Mouse (Mus musculus): ENCODE data around the gene Eri2. TPM values are rescaled to one million over a fixed set of nuclear protein-coding genes. Genes with fewer than 3 reads are reported as not detected.
"Not testable (repeated sequence)": the region's sequence is repeated elsewhere in the genome, so short reads cannot be mapped to it uniquely, and the experiment has no call there.

Eri2 gene
- polyA plus RNA-seq, 1 experiment, result 0.10 TPM

DNA sequence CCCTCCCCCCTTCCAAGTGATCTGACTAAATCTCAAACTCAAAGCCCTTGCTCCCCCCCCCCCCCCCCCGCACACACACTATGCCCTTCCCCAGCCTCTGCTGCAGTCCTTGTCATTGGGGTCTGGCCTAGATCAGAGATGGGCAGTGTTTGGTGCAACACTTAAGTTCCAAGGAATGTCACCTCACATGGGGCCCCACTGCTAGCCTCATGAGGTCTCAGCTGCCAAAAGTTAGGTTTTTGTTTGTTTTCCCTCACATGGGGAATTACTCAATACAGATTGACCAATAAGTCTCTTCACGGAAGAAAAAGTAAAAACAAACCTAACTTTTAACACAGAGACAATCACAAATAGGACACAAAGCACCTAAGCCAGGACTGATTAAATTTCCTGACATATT lies 45.1 kb downstream of the Eri2 start:
- Histone ChIP-seq H3K4me1 (peaks cover 6% of the 10 kb centered on the region), H3K4me3 (replicated peaks) (no peak overlapping the region), H3K27me3 (replicated peaks) (peaks cover 5% of the 10 kb centered on the region), H3K9me3 (peaks cover 9% of the 10 kb centered on the region), H3K36me3 (replicated peaks; ENCODE audit: low read length) (no peaks in the 10 kb centered on the region)
- no peak for TF ChIP-seq GATA1 (IDR thresholded peaks at IDR 0.05; ENCODE audit: borderline replicate concordance, low read length)
- no peak for TF ChIP-seq FLI1 (IDR thresholded peaks at IDR 0.05; ENCODE audit: low read length)

DNA sequence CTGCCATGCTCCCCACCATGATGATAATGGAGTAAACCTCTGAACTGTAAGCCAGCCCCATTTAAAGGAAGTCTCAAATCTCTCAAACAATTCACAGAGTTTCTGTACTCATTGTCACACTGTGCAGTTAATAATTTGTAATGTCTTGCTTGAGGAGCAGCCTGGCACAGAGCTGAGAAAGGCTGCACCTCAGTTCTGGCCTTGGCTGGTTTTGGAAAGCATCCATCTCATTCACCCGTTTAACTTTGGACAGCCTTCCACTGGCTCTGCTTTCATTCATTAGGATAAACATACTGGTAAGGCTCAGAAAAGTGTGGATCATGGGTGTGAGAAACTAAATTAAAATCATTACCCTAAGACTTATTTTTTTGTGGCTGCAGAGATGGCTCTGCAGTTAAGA lies 48.0 kb downstream of the Eri2 start:
- peaks cover 11% of the 10 kb centered on the region for H3K27me3 ChIP-seq (replicated peaks)
- peaks cover 9% of the 10 kb centered on the region for H3K9me3 ChIP-seq
- peaks cover 6% of the 10 kb centered on the region for H3K4me1 ChIP-seq
- no peak overlapping the region for H3K4me3 ChIP-seq (replicated peaks)
- TF ChIP-seq GATA1 (IDR thresholded peaks at IDR 0.05; ENCODE audit: borderline replicate concordance, low read length) (no peak), FLI1 (IDR thresholded peaks at IDR 0.05; ENCODE audit: low read length) (no peak)
- no peaks in the 10 kb centered on the region for H3K36me3 ChIP-seq (replicated peaks; ENCODE audit: low read length)

DNA sequence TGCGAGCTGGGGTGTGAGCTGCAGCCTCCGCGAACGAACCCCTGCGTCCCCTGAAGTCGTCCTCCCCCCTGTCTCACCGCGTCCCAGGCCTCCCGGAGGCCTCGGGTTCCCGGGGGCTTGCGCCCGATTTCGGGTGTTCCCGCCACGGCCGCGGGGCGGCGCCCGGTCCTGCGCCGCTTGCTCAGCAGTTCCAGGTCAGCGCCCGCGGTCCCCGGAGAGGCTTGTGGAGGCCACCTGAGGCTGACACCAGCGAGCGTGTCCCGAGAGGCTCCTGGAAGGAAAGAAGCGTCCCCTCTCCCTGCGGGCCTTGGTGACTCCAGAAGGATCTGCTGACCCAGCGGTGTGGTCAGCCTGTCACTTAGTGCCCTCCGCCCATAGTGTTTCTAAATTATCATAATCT lies 49.5 kb downstream of the Eri2 start:
- Histone ChIP-seq H3K4me3 (replicated peaks) (peak overlapping the region; percentile 62), H3K36me3 (replicated peaks; ENCODE audit: low read length) (no peaks in the 10 kb centered on the region), H3K9me3 (peaks cover 9% of the 10 kb centered on the region), H3K27me3 (replicated peaks) (peaks cover 11% of the 10 kb centered on the region), H3K4me1 (peaks cover 6% of the 10 kb centered on the region)
- no peak for TF ChIP-seq GATA1 (IDR thresholded peaks at IDR 0.05; ENCODE audit: borderline replicate concordance, low read length)
- no peak for TF ChIP-seq FLI1 (IDR thresholded peaks at IDR 0.05; ENCODE audit: low read length)

DNA sequence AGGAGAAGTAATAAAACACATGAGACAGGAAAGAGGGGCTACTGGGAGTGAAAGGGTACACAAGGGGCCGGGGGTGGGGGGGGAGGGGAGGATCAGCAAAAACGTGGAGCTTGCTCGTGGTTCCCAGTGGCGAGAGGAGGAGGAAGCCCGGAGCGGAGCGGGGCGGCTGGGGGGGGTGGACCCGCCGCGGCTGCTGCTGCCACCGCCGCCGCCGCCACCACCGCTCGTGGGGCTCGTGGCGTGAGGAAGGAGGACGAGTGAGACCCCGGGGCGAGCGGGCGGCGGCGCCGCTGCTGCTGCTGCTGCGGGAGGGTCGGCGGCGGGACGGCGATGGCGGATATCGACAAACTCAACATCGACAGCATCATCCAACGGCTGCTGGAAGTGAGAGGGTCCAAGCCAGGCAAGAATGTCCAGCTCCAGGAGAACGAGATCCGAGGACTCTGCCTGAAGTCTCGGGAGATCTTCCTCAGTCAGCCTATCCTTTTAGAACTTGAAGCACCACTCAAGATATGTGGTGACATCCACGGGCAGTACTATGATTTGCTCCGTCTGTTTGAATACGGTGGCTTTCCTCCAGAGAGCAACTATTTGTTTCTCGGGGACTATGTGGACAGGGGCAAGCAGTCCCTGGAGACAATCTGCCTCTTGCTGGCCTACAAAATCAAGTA lies 53.9 kb downstream of the Eri2 start:
- H3K4me3 ChIP-seq (replicated peaks); H3K4me1 ChIP-seq; H3K36me3 ChIP-seq (replicated peaks; ENCODE audit: low read length): not testable (repeated sequence)
- peaks cover 19% of the 10 kb centered on the region for H3K27me3 ChIP-seq (replicated peaks)
- peaks cover 24% of the 10 kb centered on the region for H3K9me3 ChIP-seq

DNA sequence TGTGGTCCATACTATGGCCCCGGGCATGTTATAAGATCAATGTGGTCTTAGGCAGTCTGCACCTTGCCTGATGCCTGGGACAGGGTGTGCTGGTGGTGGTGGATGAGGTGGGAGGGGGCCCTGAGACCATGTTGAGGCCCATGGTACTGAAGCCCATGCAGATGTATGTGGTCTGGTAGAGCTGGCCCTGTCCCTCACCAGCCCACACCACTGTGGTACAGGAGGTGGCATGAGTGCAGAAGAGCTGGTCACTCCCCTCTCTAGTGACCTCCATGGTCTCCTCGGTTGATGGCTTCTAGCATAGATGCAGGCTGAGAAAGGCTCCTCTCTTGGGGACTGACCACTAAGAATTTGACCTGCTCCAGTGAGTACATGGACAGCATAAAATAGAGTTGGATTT lies 55.0 kb downstream of the Eri2 start:
- Histone ChIP-seq H3K4me1 (peaks cover 4% of the 10 kb centered on the region; the same call in 1 of the 2 replicates), H3K27me3 (replicated peaks) (peaks cover 15% of the 10 kb centered on the region), H3K4me3 (replicated peaks) (peak overlapping the region; percentile 3), H3K9me3 (peaks cover 22% of the 10 kb centered on the region), H3K36me3 (replicated peaks; ENCODE audit: low read length) (no peaks in the 10 kb centered on the region)
- TF ChIP-seq GATA1 (IDR thresholded peaks at IDR 0.05; ENCODE audit: borderline replicate concordance, low read length) (no peak), FLI1 (IDR thresholded peaks at IDR 0.05; ENCODE audit: low read length) (no peak)

DNA sequence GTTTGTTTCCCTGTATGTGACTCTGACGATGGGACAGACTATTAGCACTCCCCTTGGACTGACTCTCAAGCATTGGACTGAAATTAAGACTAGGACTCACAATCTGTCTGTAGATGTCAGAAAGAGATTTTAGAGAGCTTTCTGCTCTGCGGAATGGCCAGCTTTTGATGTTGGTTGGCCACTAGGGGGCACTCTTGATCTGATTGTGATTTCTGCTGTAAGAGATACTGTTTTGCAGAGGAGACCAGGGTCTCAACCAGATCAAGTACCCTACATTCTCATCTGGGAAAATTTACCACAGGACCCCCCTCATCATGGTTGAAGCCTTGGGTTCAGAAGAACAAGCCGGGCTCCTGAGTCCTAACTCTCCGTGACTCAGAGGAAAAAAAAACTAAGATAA lies 62.6 kb downstream of the Eri2 start:
- not testable (repeated sequence) for H3K36me3 ChIP-seq (replicated peaks; ENCODE audit: low read length); H3K4me3 ChIP-seq (replicated peaks); H3K4me1 ChIP-seq; H3K27me3 ChIP-seq (replicated peaks)
- peaks cover 40% of the 10 kb centered on the region for H3K9me3 ChIP-seq

DNA sequence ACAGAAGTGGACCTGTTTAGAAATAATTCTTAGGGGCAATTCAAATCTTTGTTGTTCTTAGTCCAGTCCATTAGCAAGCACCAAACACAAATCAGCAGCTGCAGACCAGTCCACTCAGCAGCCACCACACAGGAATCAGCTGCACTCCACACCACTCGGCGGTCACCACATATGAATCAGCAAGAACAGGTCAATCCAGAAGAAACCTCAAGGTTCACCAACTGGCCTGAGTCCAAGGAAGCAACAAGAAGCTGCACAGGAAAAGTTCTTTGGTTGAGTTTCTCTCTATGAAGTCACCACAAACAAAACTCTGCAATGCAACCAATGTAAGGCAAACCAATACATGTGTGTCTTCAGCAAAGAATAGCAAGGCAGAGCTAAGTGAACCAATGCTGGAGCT lies 66.2 kb downstream of the Eri2 start:
- no peak for TF ChIP-seq GATA1 (IDR thresholded peaks at IDR 0.05; ENCODE audit: borderline replicate concordance, low read length)
- no peak for TF ChIP-seq FLI1 (IDR thresholded peaks at IDR 0.05; ENCODE audit: low read length)
- Histone ChIP-seq H3K4me3 (replicated peaks) (no peak overlapping the region), H3K27me3 (replicated peaks) (peaks cover 3% of the 10 kb centered on the region), H3K36me3 (replicated peaks; ENCODE audit: low read length) (no peaks in the 10 kb centered on the region), H3K9me3 (peaks cover 18% of the 10 kb centered on the region), H3K4me1 (no peaks in the 10 kb centered on the region)

DNA sequence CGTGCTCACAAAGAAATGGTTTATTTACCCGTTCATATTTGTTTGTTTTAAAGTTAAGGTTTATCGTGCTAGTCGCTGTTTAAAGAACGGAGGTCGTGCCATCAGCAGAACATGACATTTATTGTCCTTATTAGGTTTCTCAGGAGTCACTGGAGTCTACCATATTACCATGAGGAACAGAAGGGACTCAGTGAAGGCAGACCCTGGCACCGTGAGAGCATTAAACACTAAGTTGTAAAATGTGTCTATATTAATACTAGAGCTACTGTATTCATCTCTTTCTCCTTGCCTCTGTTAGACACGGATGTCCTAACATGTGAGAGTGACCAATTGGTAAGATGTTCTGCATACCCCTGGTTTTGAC lies 72.9 kb downstream of the Eri2 start:
- peak overlapping the region; percentile 100 for H3K4me3 ChIP-seq (replicated peaks)
- no peaks in the 10 kb centered on the region for H3K27me3 ChIP-seq (replicated peaks)
- TF ChIP-seq GATA1 (IDR thresholded peaks at IDR 0.05; ENCODE audit: borderline replicate concordance, low read length), result no peak
- TF ChIP-seq FLI1 (IDR thresholded peaks at IDR 0.05; ENCODE audit: low read length), result no peak
- H3K36me3 ChIP-seq (replicated peaks; ENCODE audit: low read length), result peaks cover 32% of the 10 kb centered on the region
- peaks cover 16% of the 10 kb centered on the region for H3K4me1 ChIP-seq
- no peaks in the 10 kb centered on the region for H3K9me3 ChIP-seq

DNA sequence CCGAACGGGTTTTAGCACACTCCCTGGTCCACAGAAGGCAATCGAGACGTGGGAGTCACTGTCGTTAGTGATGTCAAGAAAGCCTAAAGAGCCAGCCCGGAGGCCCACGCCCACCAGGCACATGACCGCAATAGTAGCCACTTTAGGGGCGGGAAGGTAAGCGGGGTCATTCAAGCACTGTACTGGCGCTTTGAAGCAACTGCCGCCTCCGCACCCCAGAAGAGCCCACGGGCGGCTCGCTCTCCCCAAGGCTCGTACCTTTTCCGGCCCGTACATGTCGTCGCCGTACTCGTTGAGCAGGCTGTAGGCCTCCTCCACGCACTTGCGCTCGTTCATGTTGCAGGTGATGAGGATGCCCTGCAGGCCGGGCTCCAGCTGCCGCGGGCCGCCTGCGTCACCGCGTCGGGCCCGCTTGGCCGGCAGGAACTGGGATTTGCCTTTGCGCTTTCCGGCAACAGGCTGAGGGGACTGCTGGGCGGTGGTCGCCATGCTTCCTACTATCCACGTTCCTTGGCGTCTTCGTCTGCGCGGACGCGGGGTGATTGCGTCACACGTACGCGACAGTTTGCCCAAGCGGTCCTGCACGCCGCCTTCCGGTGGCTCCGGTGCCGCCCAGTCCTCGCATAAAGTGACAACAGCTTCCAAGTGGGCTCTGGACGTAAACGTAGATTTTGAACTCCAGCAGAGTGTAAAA lies 73.5 kb downstream of the Eri2 start, which contains the start of gene Thumpd1:
Gene Thumpd1 (minus strand): TSS at position 546 of the 694 bp plus-strand sequence.
- H3K36me3 ChIP-seq (replicated peaks; ENCODE audit: low read length), result peaks cover 38% of the 10 kb centered on the region
- peaks cover 16% of the 10 kb centered on the region for H3K4me1 ChIP-seq
- no peaks in the 10 kb centered on the region for H3K27me3 ChIP-seq (replicated peaks)
- no peaks in the 10 kb centered on the region for H3K9me3 ChIP-seq
- TF ChIP-seq GATA1 (IDR thresholded peaks at IDR 0.05; ENCODE audit: borderline replicate concordance, low read length), result no peak
- TF ChIP-seq FLI1 (IDR thresholded peaks at IDR 0.05; ENCODE audit: low read length), result no peak
- H3K4me3 ChIP-seq (replicated peaks), result peak within 1 kb of the TSS; percentile 100

Other genes with a start within 250 kb of the Eri2 start
- gene Acsm2, start 239.7 kb downstream of the Eri2 start, polyA plus RNA-seq (2012; ENCODE audit: insufficient read depth, low replicate concordance), result not detected in 2 replicates
- gene Acsm1, start 187.0 kb downstream of the Eri2 start, polyA plus RNA-seq (2012; ENCODE audit: insufficient read depth, low replicate concordance), result not detected in 2 replicates
- not detected in 2 replicates for gene Acsm4, start 104.0 kb downstream of the Eri2 start, polyA plus RNA-seq (2012; ENCODE audit: insufficient read depth, low replicate concordance)
- 12.1 and 14.0 TPM in 2 replicates for gene Thumpd1, start 73.3 kb downstream of the Eri2 start, polyA plus RNA-seq (2012; ENCODE audit: insufficient read depth, low replicate concordance)
- not detected in 2 replicates for gene Acsm3, start 33.1 kb downstream of the Eri2 start, polyA plus RNA-seq (2012; ENCODE audit: insufficient read depth, low replicate concordance)
- gene Rexo5, start 52 bp downstream of the Eri2 start, polyA plus RNA-seq (2012; ENCODE audit: insufficient read depth, low replicate concordance), result 0.89 TPM in 1 of 2 replicates, not detected in the other
- gene Lyrm1, start 101.8 kb upstream of the Eri2 start, polyA plus RNA-seq (2012; ENCODE audit: insufficient read depth, low replicate concordance), result 5.0 TPM in 1 of 2 replicates, not detected in the other
- gene Dcun1d3, start 102.2 kb upstream of the Eri2 start, polyA plus RNA-seq (2012; ENCODE audit: insufficient read depth, low replicate concordance), result 0.36 and 3.1 TPM in 2 replicates

All from megakaryocyte, embryonic 14.5 days (primary cell).